Mouse (Mus musculus): ENCODE measurements around the gene Hist1h3f. TPM values are rescaled to one million over a fixed set of nuclear protein-coding genes. Genes with fewer than 3 reads are reported as not detected.
A peak's percentile ranks its signal among the peaks of the same experiment; 100 is the strongest.
"Not testable (repeated sequence)": the region's sequence is repeated elsewhere in the genome, so short reads cannot be mapped to it uniquely, and the experiment has no call there.

The Hist1h3f gene
- total and polyA plus RNA-seq, 3 experiments = 1.2 to 541 TPM; not detected in 1

DNA sequence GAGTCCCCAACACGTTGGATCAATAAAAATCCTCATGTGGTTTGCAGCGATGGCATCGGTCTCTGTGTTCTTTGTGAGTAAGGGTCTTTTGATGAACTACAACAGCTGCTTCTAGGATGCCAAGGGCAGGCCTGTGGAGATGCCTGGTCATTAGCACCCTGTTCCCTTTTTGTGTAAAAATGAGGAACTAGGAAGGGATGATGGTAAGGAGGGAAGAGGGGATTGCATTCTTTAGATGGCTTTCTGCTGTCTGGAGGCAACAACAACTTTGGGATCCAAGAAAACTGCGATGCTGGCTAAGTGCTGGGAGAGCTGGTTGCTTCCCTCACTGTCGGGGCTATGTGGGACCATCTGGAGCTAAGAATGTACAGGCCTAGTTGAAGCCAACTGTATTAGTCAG, 5.6 kb upstream of the Hist1h3f start:
- no peaks in the 10 kb centered on the region for H3K9me3 ChIP-seq (replicated peaks; ENCODE audit: insufficient read depth, low read length)
- no peak for TF ChIP-seq MEF2A (IDR thresholded peaks at IDR 0.05; ENCODE audit: extremely low read depth, insufficient replicate concordance, low read depth, low read length, poor library complexity, severe bottlenecking)
- TF ChIP-seq ZNF384 (IDR thresholded peaks at IDR 0.05; ENCODE audit: low read depth, low read length) = no peak
- no peak for TF ChIP-seq HCFC1 (IDR thresholded peaks at IDR 0.05; ENCODE audit: low read depth, low read length)
- no peak for TF ChIP-seq RCOR1 (IDR thresholded peaks at IDR 0.05; ENCODE audit: low read depth, low read length)
- TF ChIP-seq POLR2AphosphoS5 (IDR thresholded peaks at IDR 0.05; ENCODE audit: borderline replicate concordance, low read depth, low read length) = no peak
- TF ChIP-seq GATA1 (IDR thresholded peaks at IDR 0.05; ENCODE audit: low read depth, low read length) = no peak
- peaks cover 0 to 20% of the 10 kb centered on the region in 2 experiments; a peak in 2 of 4 replicates for H3K36me3 ChIP-seq (ENCODE audit: control insufficient read depth in 1 of 2, insufficient read depth in 2 of 2, low read length in 2 of 2)
- H3K27me3 ChIP-seq (ENCODE audit: control insufficient read depth in 1 of 2, insufficient read depth in 2 of 2, low read length in 2 of 2) = no peaks in the 10 kb centered on the region
- H3K27ac ChIP-seq (ENCODE audit: control insufficient read depth, low read depth, low read length) = no peak overlapping the region
- no peak overlapping the region for H3K4me3 ChIP-seq (ENCODE audit: control insufficient read depth in 1 of 2, insufficient read depth in 1 of 2, low read depth in 2 of 2, low read length in 2 of 2)
- H3K4me1 ChIP-seq (ENCODE audit: control insufficient read depth in 1 of 2, insufficient read depth in 2 of 2, low read length in 2 of 2) = peaks cover 2 to 4% of the 10 kb centered on the region in 2 experiments; a peak in 3 of 4 replicates
- DNase-seq (ENCODE audit: low read depth, low spot score) = peak; percentile 58
- H3K9ac ChIP-seq (ENCODE audit: control insufficient read depth, low read depth, low read length, poor library complexity, severe bottlenecking) = no peak overlapping the region
- peaks cover 4% of the 10 kb centered on the region; the same call in 1 of the 2 replicates for H3K79me2 ChIP-seq (ENCODE audit: control insufficient read depth, insufficient read depth, low read length, poor library complexity)

DNA sequence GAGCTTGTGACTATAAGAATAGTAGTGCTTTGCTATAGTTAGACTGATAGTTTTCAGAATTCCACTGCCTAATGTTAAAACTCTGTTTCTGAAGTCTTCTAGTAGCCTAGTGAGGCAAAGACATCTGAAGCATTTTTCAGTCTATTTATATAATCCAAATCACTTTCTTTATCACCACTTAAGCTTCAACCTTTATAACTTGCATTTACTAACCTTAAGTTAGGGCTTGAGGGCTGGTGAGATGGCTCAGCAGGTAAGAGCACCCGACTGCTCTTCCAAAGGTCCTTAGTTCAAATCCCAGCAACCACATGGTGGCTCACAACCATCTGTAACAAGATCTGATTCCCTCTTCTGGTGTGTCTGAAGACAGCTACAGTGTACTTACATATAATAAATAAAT, 4.0 kb upstream of the Hist1h3f start:
- H3K27ac ChIP-seq (ENCODE audit: control insufficient read depth, low read depth, low read length); H3K79me2 ChIP-seq (ENCODE audit: control insufficient read depth, insufficient read depth, low read length, poor library complexity); H3K9ac ChIP-seq (ENCODE audit: control insufficient read depth, low read depth, low read length, poor library complexity, severe bottlenecking); H3K4me3 ChIP-seq (ENCODE audit: control insufficient read depth in 1 of 2, insufficient read depth in 1 of 2, low read depth in 2 of 2, low read length in 2 of 2); H3K27me3 ChIP-seq (ENCODE audit: control insufficient read depth in 1 of 2, insufficient read depth in 2 of 2, low read length in 2 of 2); H3K4me1 ChIP-seq (ENCODE audit: control insufficient read depth in 1 of 2, insufficient read depth in 2 of 2, low read length in 2 of 2); H3K9me3 ChIP-seq (replicated peaks; ENCODE audit: insufficient read depth, low read length); DNase-seq (ENCODE audit: low read depth, low spot score): not testable (repeated sequence)
- peak; percentile 70 for TF ChIP-seq TBP (IDR thresholded peaks at IDR 0.05; ENCODE audit: low read depth, low read length)
- peaks cover 0 to 19% of the 10 kb centered on the region in 2 experiments; a peak in 2 of 4 replicates for H3K36me3 ChIP-seq (ENCODE audit: control insufficient read depth in 1 of 2, insufficient read depth in 2 of 2, low read length in 2 of 2)

- H3K79me2 ChIP-seq (ENCODE audit: control insufficient read depth, insufficient read depth, low read length, poor library complexity) = no peaks in the 10 kb centered on the region
- no peaks in the 10 kb centered on the region for H3K27me3 ChIP-seq (ENCODE audit: control insufficient read depth in 1 of 2, insufficient read depth in 2 of 2, low read length in 2 of 2)
- H3K4me1 ChIP-seq (ENCODE audit: control insufficient read depth in 1 of 2, insufficient read depth in 2 of 2, low read length in 2 of 2) = peaks cover 2 to 7% of the 10 kb centered on the region in 2 experiments; a peak in 3 of 4 replicates
- no peaks in the 10 kb centered on the region for H3K9me3 ChIP-seq (replicated peaks; ENCODE audit: insufficient read depth, low read length)
- H3K4me3 ChIP-seq (ENCODE audit: control insufficient read depth in 1 of 2, insufficient read depth in 1 of 2, low read depth in 2 of 2, low read length in 2 of 2) = peak overlapping the region in 1 of 2 experiments; percentile 51; a peak in 1 of 4 replicates
- peaks cover 0 to 22% of the 10 kb centered on the region in 2 experiments; a peak in 2 of 4 replicates for H3K36me3 ChIP-seq (ENCODE audit: control insufficient read depth in 1 of 2, insufficient read depth in 2 of 2, low read length in 2 of 2)
- no peak overlapping the region for H3K27ac ChIP-seq (ENCODE audit: control insufficient read depth, low read depth, low read length)
- H3K9ac ChIP-seq (ENCODE audit: control insufficient read depth, low read depth, low read length, poor library complexity, severe bottlenecking) = peak overlapping the region; percentile 24; the same call in 1 of the 2 replicates
- DNase-seq (ENCODE audit: low read depth, low spot score) = peak; percentile 49
- no peak for TF ChIP-seq ZKSCAN1 (IDR thresholded peaks at IDR 0.05; ENCODE audit: low read depth, low read length)
- no peak for TF ChIP-seq USF1 (IDR thresholded peaks at IDR 0.05; ENCODE audit: low read depth, low read length)
- 0 out of 2 replicates have a peak, but pooled peaks have one; percentile 54 for TF ChIP-seq TBP (IDR thresholded peaks at IDR 0.05; ENCODE audit: low read depth, low read length)
- no peak for TF ChIP-seq MYC (IDR thresholded peaks at IDR 0.05; ENCODE audit: low read depth, low read length)
- no peak for TF ChIP-seq JUND (IDR thresholded peaks at IDR 0.05; ENCODE audit: low read depth, low read length)
- no peak for TF ChIP-seq ETS1 (IDR thresholded peaks at IDR 0.05; ENCODE audit: low read depth, low read length)
Observed at GRCm38 (mm10) chr13:23541497-23541896, 2.4 kb upstream of the Hist1h3f start.

All from MEL (cell line).